Mouse (Mus musculus) T-cell, adult 2 months (primary cell): ENCODE results near the gene Gm20605.

Source experiments
- DNase-seq: peaks from one replicate; pipeline ENCODE4 v3.0.0; 2022; ENCODE audit warnings: low spot score

The Gm20605 gene

GRCm38 (mm10) chr5:137628498-137629305, at the start of gene Gm20605, which contains the start of the genes Fbxo24 and Lrch4:
Gene Gm20605 (plus strand): TSS chr5:137629175.
Gene Fbxo24 (minus strand): TSS chr5:137629002.
Gene Lrch4 (plus strand): TSS chr5:137629121.
- DNase-seq: peak; percentile 100

GRCm38 (mm10) chr5:137580246-137580645, 48.7 kb upstream of the Gm20605 start:
- no peak for DNase-seq

- no peak for DNase-seq
Measured at GRCm38 (mm10) chr5:137582702-137583101, 46.3 kb upstream of the Gm20605 start.

- DNase-seq: peak; percentile 29
Measured at GRCm38 (mm10) chr5:137583670-137584169, 45.3 kb upstream of the Gm20605 start.

- DNase-seq: peak; percentile 66
Measured at GRCm38 (mm10) chr5:137584976-137585375, 44.0 kb upstream of the Gm20605 start.

- DNase-seq: no peak
Measured at GRCm38 (mm10) chr5:137590507-137590906, 38.5 kb upstream of the Gm20605 start.

GRCm38 (mm10) chr5:137595921-137596320, 33.1 kb upstream of the Gm20605 start:
- no peak for DNase-seq

GRCm38 (mm10) chr5:137596601-137597261, 32.2 kb upstream of the Gm20605 start:
- peak; percentile 67 for DNase-seq

GRCm38 (mm10) chr5:137597625-137598024, 31.4 kb upstream of the Gm20605 start:
- no peak for DNase-seq

- DNase-seq: no peak
Measured at GRCm38 (mm10) chr5:137598100-137598826, 30.7 kb upstream of the Gm20605 start.

- DNase-seq: no peak
Measured at GRCm38 (mm10) chr5:137599600-137599999, 29.4 kb upstream of the Gm20605 start.

GRCm38 (mm10) chr5:137600281-137600618, 28.7 kb upstream of the Gm20605 start:
- DNase-seq: no peak

GRCm38 (mm10) chr5:137600619-137601364, 28.2 kb upstream of the Gm20605 start, which contains the start of gene Mospd3:
Gene Mospd3 (minus strand): TSS chr5:137601058.
- DNase-seq: peak; percentile 93

- DNase-seq: peak; percentile 20
Measured at GRCm38 (mm10) chr5:137601365-137601729, 27.6 kb upstream of the Gm20605 start.

- no peak for DNase-seq
Measured at GRCm38 (mm10) chr5:137607860-137608653, 20.9 kb upstream of the Gm20605 start.

- DNase-seq: no peak
Measured at GRCm38 (mm10) chr5:137608654-137609190, 20.3 kb upstream of the Gm20605 start.

GRCm38 (mm10) chr5:137609292-137609691, 19.7 kb upstream of the Gm20605 start:
- DNase-seq: no peak

- no peak for DNase-seq
Measured at GRCm38 (mm10) chr5:137610056-137610455, 18.9 kb upstream of the Gm20605 start.

GRCm38 (mm10) chr5:137610548-137611244, 18.3 kb upstream of the Gm20605 start:
- DNase-seq: no peak

GRCm38 (mm10) chr5:137611245-137611602, 17.8 kb upstream of the Gm20605 start:
- DNase-seq: no peak
